Mouse (Mus musculus) left cerebral cortex, adult 18-20 months (tissue): ENCODE results near the gene Fam72a. TPM values are rescaled to one million over a fixed set of nuclear protein-coding genes. Genes with fewer than 3 reads are reported as not detected.
"Not testable (repeated sequence)": the region's sequence is repeated elsewhere in the genome, so short reads cannot be mapped to it uniquely, and the experiment has no call there.

Experiments used
- DNase-seq, 2 experiments: peaks; one replicate each; pipeline ENCODE4 v3.0.0; 2021 to 2022; ENCODE audit warnings: low spot score in 2 of 2, mixed read lengths in 1 of 2
- total RNA-seq, 2 experiments: library from RNA; stranded (reverse); gene quantifications; 2 replicates each; pipeline ENCODE4 v1.2.3; 2021

The Fam72a gene
- total RNA-seq, 2 experiments from 2014 or later: 1.1 TPM

DNA sequence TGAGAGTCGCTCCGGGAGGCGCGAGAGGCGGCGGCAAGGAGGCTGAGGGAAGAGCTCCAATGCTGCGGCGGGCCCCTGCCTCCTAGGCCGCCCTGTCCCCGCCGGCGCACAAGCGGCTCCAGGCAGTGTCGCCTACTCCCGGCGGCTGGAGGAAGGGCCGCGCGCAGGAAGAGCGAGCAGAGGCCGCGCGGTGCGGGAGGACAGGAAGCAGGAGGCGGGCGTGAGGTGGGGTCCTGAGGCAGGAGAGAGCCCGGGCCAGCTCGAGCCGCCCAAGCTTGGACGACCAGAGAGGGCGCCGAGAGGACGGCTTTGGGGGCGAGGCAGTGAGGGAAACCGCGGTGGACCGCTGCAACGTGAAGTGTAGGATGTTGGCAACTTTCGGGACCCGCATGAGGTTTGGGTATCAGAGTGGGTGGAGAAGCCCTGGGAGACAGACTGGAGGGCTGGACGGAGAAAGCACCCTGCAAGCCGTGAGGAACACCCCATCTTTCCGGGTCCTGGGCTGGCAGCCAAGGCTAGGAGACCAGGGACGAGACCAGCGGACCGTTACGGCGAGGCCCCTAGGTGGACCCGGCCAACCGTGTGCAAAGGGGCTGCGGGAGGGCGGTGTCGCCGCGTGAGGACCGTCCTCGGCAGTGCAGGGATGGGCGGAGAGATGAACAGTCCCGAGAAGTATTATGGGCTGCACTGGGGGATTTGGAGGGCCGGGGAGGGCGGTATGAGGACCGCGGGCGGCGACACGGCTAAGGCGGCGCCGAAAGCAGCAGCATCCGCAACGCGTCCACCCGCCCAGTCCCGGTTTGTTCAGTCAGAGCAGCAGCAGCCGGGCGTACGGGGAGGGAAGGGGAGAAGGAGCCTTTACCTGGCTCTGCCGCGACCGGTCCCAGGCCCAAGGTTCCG lies 1.1 kb upstream of the Fam72a start:
- peak; percentile 57 to 68 for DNase-seq

DNA sequence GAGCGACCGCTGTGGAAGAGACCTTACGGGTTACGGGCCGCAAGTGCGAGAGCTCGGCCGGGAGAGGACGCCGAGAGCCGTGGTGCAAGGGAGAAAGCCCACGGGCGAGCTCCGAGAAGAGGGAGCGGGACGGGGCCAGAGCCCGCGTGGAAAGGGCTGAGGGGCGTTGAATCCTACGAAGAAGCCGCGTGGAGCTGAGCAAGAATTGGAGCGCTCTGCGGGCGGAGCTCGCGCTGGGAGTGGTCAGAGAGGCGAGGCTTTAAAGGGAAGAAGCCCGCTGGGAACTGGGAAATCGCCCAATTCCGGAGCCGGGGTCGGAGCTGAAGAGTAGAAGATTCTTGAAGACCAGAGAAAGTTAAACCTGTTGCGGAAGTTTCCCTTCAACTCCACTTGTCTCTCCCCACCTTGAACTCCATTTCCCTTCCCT lies 391 bp downstream of the Fam72a start:
- peak; percentile 25 to 43 for DNase-seq

DNA sequence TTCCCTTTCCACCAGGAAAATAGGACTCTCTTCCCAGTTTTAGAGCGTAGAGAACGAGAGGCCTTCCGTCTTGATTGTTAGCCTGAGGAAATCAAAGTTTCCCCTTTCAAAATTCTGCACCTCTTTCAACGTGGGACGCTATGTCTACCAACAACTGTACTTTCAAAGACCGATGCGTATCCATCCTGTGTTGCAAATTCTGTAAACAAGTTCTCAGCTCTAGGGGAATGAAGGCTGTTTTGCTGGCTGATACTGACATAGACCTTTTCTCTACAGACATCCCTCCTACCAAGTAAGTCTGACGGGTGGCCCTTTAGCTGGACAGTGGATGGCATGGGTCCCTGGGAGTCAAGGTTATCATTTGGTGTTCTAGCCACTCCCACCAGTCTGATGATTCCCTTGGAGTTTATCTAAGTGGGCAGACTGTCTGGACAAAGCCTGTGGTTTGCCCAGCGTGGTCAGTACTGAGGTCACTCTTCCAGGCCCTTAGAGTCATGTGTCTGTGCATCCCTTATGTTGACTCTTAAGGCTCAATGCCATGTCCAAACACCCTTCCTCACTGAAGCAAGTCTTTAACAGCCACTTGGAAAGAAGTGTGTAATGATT lies 961 bp downstream of the Fam72a start:
- DNase-seq: no peak

DNA sequence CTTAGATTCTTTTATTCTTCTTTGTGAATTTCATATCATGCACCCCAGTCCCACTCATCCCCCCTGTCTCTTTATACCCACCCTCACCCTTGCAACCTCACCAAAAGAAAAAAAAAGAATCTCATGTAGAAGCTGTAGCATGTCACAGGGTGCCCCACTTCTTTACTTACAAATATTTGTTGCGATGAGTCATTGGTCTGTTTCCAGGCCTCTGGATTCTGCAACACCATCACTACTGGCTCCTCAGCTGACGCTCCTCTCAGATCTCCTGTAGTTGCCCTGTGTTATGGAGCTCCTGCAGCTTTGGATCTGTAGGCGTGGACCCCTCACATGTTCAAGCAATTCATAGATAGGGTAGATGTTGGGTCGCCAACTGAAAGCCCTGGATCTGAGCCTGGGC lies 12.1 kb downstream of the Fam72a start:
- no peak for DNase-seq

DNA sequence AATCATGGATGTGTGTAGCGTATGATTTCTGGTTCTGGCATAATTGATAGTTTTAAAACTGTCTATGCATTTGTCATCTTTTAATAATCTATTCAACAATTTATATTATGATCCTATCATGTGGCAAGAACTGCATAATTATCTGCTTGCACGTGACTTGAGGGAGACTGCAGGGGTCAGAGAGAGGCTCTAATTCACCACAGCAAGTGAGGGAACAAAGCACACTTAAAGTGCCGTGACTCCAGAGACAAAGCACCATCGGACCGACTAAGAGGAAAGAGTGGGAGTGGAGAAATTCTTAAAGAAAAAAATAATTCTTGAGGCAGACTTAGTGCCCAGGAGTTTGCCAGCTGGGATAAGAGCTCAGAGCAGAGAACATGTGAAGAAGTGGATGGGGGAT lies 13.1 kb downstream of the Fam72a start:
- DNase-seq: no peak

DNA sequence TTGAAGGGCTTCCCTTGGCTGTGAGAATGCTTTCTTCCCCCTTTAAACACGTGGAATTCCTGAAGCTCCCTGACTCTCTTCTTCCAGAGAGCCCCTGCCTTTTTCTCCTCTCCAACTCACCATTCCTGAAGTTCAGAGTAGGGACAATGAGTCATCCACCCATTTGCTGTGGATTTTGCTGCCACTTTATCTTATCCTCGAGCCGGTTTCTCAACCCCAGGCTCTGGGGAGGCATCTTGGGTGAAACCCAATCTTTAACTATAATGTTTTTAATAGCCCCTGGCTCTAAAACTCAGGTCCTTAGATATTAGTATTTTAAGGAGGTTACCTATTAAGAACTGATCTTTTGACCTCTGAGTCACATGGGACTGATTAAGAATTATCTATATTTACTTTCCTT lies 13.7 kb downstream of the Fam72a start:
- no peak for DNase-seq

DNA sequence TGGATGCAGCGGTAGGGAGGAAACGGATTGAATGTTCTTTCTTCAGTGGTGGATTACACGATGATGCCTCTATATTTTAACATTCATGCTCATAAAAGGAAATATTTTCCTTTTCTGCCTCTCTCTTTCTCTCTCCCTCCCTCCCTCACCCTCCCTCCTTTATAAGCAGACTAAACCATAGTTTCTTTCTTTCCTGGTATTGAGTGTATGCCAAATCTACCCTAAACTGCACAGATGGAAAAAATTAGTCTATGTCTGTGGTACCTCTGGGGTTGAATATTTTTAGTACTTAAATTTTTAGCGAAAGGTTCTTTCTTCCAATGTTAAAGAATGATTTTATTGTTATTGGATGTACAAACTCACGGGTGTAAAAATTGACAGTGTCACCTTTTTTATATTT lies 14.2 kb downstream of the Fam72a start:
- no peak for DNase-seq

DNA sequence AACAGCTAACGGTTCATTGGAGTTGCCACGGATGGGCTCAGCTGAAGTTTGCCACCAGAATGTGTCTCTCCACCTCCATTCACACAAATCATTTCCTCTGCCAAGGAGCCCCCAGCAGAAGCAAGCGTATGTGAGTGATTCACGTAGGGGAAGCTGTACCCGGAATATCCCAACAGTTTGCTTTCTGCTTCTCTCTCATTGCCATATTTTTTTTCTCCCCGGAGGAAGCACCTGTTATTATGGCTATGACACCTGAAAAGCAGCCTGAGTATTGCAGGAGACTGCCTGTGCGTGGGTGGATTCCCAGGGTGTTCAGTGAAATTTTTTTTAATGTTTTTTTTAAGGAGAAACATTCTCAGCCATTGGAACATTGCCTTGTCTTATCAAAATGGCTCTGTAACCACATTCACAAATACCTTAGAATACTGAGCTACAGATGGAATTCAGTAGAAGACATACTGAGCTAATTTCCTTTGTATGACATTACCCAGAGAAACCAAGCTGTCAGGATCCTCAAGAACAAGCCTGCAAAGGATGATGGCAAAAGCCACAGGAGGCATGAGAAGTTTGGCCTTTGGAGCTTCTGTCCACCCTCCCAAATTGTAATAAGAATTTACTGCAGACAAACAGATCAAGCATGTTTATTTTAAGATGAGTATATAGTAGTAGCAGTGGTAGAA lies 16.3 kb downstream of the Fam72a start:
- DNase-seq: peak in 1 of 2 experiments; percentile 7

DNA sequence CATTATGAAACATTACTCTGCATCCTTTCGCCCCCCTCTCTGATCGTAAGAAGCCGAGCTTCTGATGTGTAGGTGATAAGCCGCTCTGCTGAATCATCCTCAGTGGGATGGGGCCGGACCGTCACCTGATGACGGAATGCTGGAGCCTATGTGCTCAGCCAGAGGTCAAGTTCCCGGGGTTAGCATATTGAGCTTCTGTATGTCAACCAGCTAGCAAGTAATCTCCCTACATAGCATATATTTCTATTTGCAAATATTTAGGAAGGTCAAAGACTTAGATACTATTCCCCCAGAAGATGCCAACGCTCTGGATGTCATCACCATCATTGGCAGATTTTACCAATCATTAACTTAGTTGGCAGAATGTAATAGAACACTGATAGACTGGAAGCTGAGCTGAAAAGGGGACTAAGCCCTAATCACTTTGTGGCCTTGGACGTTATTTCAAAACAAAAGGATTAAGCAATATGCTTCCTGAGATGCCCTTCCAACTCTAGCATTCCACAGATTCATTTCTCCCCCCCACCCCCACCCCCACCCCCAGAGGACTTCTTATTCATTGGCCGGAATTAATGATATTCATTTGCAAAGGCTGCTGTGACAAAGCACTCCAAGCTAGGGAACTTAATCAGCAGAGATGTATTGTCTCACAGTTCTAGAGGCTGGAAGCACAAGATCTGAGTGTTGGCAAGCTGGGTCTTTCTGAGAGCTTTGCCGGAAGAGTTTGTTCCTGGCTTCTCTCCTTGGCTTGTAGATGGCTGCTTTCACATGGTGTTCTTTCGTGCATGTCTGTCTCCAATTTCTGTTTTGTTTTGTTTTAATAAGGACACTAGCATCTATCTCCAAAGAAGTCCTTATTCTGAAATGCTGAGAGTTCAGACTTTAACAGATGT lies 19.3 kb downstream of the Fam72a start:
- DNase-seq: no peak

DNA sequence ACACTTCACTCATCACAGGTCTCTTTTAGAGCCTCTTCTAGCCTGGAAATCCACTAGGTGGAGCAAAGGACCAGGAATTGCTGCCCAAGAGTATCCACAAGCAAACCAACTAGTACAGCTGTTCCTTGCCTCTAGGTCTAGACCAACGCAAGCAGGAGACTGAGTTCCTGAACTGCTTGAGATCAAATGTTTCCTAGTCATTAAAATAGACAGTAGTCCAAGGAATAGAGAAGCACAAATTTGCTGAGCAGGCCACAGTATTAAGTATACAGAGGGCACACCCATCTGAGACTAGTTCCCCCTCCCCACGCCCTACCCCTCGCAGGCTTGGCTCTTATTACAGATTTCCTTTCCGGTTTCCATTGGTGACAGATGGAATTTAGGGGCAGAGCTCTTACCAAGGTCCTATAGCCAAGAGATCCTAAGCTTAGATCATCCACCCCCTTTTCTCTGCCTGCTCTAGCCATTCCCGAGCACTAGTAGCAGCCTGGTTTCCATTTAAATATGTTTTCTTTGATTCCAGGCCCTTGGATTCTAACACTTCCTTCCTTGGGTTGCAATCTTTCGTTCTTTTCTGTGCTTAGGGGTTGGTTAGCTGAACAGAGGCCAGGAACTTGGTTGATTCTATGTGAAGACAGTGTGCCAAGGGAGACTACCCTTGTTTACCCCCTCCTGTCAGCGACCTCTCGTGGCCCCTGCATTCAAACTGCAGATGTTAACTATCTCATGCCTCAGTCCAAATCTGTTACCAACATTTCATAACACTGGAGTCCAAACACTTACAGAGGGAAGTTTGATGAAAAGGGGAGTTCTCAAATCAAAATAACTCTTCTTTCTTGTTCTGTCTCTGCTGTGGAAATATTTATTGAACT lies 21.0 kb downstream of the Fam72a start:
- DNase-seq: peak; percentile 28 to 52

DNA sequence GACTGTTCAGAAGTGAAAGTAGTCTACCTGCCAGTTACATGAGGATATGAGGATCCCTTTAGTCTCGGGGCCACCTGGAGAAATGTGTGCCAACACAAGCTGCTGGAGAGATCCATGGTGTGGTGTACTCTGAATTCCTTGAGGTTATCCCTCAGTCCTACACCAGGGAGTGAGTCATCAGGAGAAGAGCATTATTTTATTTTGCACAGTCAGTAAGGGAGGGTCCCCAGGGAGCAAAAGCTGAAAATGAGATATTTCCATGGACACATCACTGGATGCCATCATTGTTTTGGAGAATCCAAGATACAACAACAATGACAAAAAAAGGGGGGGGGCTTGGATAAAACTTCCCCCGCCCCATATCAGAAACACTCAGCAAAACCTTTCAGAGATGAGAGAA lies 24.3 kb downstream of the Fam72a start:
- DNase-seq: no peak

DNA sequence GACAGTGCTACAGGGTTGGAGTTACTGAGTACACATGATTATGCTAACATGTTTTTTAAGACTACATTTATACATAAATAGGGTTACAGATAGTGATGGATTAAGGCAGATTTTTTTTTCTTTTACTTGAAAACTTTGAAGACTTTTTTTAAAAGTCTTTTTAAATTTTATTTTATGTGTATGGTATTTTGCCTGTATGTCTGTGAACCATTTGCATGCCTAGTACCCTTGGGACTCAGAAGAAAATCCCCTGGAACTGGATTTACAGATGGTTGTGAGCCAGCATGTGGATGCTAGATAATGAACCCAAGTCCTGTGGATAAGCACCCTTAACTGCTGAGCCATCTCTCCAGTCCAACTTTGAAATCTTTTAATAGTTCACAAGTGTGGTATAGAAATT lies 25.7 kb downstream of the Fam72a start:
- DNase-seq: no peak

DNA sequence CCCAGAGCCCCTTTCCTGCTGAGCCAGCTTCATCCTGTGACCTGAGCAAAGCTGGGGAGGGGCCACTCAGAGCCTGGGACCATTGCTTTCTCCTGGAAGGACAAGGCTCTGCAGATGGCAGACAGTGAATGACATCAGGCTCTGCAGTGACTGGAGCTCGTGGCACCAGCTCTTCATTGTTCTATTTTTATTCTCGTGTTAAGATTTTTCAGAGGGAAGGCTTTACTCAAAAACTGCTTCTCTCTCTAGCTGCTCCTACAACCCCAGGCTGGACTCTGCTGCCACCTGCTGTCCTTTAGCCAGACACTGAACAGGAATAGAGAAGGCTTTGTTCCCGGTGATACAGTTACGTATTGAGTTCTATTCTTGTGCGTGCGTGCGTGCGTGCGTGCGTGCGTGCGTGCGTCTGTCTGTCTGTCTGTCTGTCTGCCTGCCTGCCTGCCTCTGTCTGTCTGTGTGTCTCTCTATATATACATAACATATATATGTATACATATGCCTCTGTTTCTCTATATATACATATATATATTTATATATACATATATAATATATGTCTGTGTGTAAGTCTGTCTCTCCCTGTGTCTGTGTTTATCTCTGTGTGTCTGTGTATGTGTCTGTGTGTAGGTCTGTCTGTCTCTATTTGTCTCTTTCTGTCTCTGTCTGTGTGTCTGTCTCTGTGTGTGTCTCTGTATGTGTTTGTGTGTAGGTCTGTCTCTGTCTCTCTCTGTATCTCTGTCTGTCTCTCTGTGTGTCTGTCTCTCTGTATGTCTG lies 27.5 kb downstream of the Fam72a start:
- DNase-seq: peak; percentile 80 to 81

DNA sequence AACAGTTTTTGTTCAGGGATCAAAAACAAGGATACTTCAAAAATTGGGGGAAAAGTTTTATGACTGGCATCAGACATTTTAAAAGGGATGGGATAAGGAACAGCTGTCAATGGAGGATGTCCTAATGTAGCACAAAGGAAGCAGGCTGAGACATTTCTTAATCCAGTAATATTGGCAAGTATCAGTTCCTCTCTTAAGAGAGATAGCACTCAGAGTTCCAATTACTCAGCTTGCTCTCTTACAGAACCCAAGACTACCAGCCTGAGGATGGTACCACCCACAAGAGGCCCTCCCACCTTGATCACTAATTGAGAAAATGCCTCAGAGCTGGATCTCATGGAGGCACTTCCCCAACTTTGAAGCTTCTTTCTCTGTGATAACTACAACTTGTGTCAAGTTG lies 32.8 kb downstream of the Fam72a start:
- no peak for DNase-seq

DNA sequence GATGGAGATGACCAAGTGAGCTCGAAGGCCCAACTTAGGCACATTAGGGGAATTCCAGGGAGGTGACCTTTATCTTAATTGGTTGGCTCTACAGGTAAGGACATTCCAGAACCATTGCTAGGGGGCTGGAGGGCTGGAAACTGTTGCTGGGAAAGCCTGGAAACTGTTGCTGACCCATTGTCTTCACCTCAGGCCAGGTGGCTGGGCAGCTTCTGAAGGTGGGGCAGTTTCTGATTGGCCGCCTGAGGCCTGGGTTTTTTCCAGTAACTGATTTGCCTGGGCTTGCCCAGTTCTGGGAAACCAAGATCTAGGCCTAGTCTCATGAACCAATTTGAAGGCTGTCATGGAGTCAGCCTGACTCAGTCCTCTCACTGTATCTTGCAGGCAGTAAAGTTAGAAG lies 34.4 kb downstream of the Fam72a start:
- DNase-seq: no peak

DNA sequence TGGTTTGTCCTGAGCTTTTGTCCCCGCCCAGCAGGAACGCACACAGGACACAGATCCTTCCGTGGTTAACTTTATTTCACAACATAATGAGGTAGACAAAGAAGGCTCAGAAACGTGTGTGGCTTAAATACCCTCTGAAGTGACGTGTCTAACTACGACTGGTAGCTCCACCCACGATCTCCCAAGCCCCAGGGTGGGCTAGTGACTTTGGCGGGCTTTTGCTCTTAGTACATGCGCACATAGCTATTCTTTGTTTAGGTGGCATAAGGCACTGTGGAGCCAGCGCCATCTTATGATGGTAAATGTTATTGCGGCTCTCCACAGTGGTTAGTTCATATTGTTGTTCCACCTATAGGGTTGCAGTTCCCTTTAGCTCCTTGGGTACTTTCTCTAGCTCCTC lies 38.4 kb downstream of the Fam72a start:
- DNase-seq: not testable (repeated sequence)

DNA sequence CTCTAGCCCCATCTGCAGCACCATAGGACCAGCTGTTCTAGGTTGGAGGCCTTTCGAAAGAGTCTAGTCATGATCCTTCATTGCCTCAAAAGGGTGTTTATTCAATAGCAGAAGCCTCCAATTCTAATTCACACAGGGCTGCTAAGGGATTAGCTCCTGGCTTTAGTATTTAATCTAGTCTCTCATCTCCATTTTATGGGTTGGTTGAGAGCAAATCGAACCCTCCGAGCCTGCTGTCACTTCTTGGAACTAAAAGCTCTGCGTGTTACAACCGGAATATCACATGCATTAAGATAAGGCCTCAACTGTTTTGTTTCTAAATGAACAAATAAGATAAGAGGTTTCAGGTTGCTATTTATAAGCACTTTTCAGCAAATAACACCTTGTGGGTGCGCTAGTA lies 42.0 kb downstream of the Fam72a start:
- DNase-seq: no peak

DNA sequence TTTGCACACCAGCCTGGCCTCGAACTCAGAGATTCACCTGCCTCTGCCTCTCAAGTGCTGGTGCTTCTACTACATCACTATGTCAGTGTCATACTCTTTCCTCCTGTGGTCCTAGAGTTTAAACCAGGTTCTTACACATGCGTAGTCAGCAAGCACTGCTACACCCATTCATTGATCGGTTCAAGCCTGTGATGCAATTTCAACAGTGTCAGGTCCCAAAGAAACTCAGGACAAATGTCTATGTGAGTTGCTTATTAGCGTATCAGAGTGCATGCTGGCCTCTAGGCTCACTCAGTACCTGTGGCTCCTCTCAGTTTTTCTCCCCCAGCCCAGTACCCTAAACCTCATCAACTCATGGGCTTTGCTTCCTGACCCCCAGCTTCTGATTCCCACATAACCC lies 42.7 kb downstream of the Fam72a start:
- DNase-seq: no peak

DNA sequence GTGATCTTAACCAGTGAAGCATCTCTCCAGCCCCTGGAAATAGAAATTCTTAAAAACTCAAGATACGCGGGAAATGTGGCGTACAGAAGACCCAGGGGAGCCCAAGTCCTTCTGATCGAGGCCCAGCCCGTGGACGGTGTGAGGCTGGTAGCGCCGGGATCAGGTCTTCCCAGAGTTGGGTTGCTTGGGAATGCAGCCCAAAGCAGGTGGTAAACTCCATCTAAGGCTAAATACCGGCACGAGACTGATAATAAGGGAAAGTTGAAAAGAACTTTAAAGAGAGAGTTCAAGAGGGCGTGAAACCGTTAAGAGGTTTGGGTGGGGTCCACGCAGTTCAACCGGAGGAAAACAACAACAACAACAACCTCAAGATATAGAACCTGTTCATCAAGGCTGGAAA lies 46.0 kb downstream of the Fam72a start:
- DNase-seq: no peak
